Mouse (Mus musculus) hindbrain, embryonic 15.5 days (tissue): ENCODE data around the gene Slc22a4. TPM values are rescaled to one million over a fixed set of nuclear protein-coding genes. Genes with fewer than 3 reads are reported as not detected.
"Not testable (repeated sequence)": the region's sequence is repeated elsewhere in the genome, so short reads cannot be mapped to it uniquely, and the experiment has no call there.

ENCODE experiments used
- ATAC-seq: fragments of 200-750 bp; cut with Nextera tagmentation; 2 replicates; pipeline ENCODE4 v1.8.0; 2017; ENCODE audit warnings: low read depth, moderate number of reproducible peaks, moderate TSS enrichment; ENCODE audit not compliant: low FRiP score
- H3K27ac ChIP-seq: fragments of 300-500 bp; sonication (generic); replicated peaks from 2 replicates; pipeline ENCODE4 v1.5.1; 2015; ENCODE audit warnings: mild to moderate bottlenecking, inconsistent platforms
- H3K27me3 ChIP-seq: fragments of 300-500 bp; sonication (generic); 2 replicates; pipeline ENCODE4 v1.6.1; 2015; ENCODE audit warnings: control low read depth, inconsistent platforms
- H3K36me3 ChIP-seq: fragments of 300-500 bp; sonication (generic); 2 replicates; pipeline ENCODE4 v1.6.1; 2015; ENCODE audit warnings: control low read depth, inconsistent platforms
- H3K4me1 ChIP-seq: fragments of 300-500 bp; sonication (generic); replicated peaks from 2 replicates; pipeline ENCODE4 v1.6.1; 2015; ENCODE audit warnings: control low read depth, inconsistent platforms
- H3K4me2 ChIP-seq: fragments of 300-500 bp; sonication (generic); 2 replicates; pipeline ENCODE4 v1.6.1; 2015; ENCODE audit warnings: moderate library complexity, mild to moderate bottlenecking, inconsistent platforms
- H3K4me3 ChIP-seq: fragments of 300-500 bp; sonication (generic); 2 replicates; pipeline ENCODE4 v1.5.1; 2015; ENCODE audit warnings: mild to moderate bottlenecking, inconsistent platforms
- H3K9ac ChIP-seq: fragments of 300-500 bp; sonication (generic); 2 replicates; pipeline ENCODE4 v1.6.1; 2015; ENCODE audit warnings: inconsistent platforms
- H3K9me3 ChIP-seq: fragments of 300-500 bp; sonication (generic); 2 replicates; pipeline ENCODE4 v1.6.1; 2016; ENCODE audit warnings: control low read depth, inconsistent platforms
- WGBS: fragments of 180-500 bp; shearing (Covaris S2); methylation state at CpG from one replicate; pipeline ENCODE4 v1.1.7; 2015; 5-methylcytosine and 5-hydroxymethylcytosine counted together
- polyA plus RNA-seq: library from polyadenylated mRNA; unstranded; fragments of >200 nt; fragmentation: Nextera tagmentation; extraction: Ambion mirVana; gene quantifications from 2 replicates; pipeline ENCODE4 v1.2.1, GENCODE M21; 2015

The Slc22a4 gene
- polyA plus RNA-seq, 1 experiment from 2014 or later: 4.4 TPM

- 9% methylated on average over 5 of the region's 5 CpGs for WGBS
- Histone ChIP-seq H3K27ac (no peak overlapping the region), H3K36me3 (no peaks in the 10 kb centered on the region), H3K27me3 (no peaks in the 10 kb centered on the region), H3K9ac (0 out of 2 replicates have a peak overlapping the region, but pooled peaks have one; percentile 29), H3K4me2 (no peak overlapping the region), H3K9me3 (no peaks in the 10 kb centered on the region), H3K4me3 (no peak overlapping the region), H3K4me1 (0 out of 2 replicates have a peak, but pooled peaks cover 5% of the 10 kb centered on the region)
- no peak for ATAC-seq
Observed at GRCm38 (mm10) chr11:54002147-54002760, 25.6 kb downstream of the Slc22a4 start.

GRCm38 (mm10) chr11:53997661-53998060 lies 30.2 kb downstream of the Slc22a4 start:
- 83% methylated on average over 2 of the region's 2 CpGs for WGBS
- no peaks in the 10 kb centered on the region for H3K36me3 ChIP-seq
- H3K9ac ChIP-seq: no peak overlapping the region
- no peaks in the 10 kb centered on the region for H3K27me3 ChIP-seq
- no peak overlapping the region for H3K27ac ChIP-seq
- H3K4me3 ChIP-seq: no peak overlapping the region
- H3K4me2 ChIP-seq: no peak overlapping the region
- H3K4me1 ChIP-seq: 0 out of 2 replicates have a peak, but pooled peaks cover 5% of the 10 kb centered on the region
- no peaks in the 10 kb centered on the region for H3K9me3 ChIP-seq
- ATAC-seq: no peak

- H3K4me1 ChIP-seq: no peaks in the 10 kb centered on the region
- no peak overlapping the region for H3K4me2 ChIP-seq
- H3K36me3 ChIP-seq: no peaks in the 10 kb centered on the region
- no peak overlapping the region for H3K9ac ChIP-seq
- H3K27ac ChIP-seq: no peak overlapping the region
- no peaks in the 10 kb centered on the region for H3K9me3 ChIP-seq
- WGBS: 87% methylated on average over 4 of the region's 4 CpGs
- no peak for ATAC-seq
- no peak overlapping the region for H3K4me3 ChIP-seq
- H3K27me3 ChIP-seq: no peaks in the 10 kb centered on the region
Observed at GRCm38 (mm10) chr11:53992264-53992663, 35.6 kb downstream of the Slc22a4 start.

GRCm38 (mm10) chr11:53989232-53989631 lies 38.7 kb downstream of the Slc22a4 start:
- ATAC-seq: no peak
- Histone ChIP-seq H3K4me3 (no peak overlapping the region), H3K9ac (no peak overlapping the region), H3K4me1 (no peaks in the 10 kb centered on the region), H3K27me3 (no peaks in the 10 kb centered on the region), H3K36me3 (no peaks in the 10 kb centered on the region; the same call in 1 of the 2 replicates), H3K9me3 (no peaks in the 10 kb centered on the region), H3K4me2 (no peak overlapping the region), H3K27ac (no peak overlapping the region)
- WGBS: 74% methylated on average over 1 of the region's 1 CpGs

- Histone ChIP-seq H3K9me3 (no peaks in the 10 kb centered on the region), H3K27me3 (no peaks in the 10 kb centered on the region), H3K4me2 (no peak overlapping the region), H3K27ac (no peak overlapping the region), H3K9ac (no peak overlapping the region), H3K4me1 (no peaks in the 10 kb centered on the region), H3K4me3 (no peak overlapping the region), H3K36me3 (no peaks in the 10 kb centered on the region; the same call in 1 of the 2 replicates)
- ATAC-seq: no peak
- 80% methylated on average over 4 of the region's 4 CpGs for WGBS
Observed at GRCm38 (mm10) chr11:53988081-53988480, 39.8 kb downstream of the Slc22a4 start.

GRCm38 (mm10) chr11:53981396-53981795 lies 46.5 kb downstream of the Slc22a4 start:
- WGBS: 86% methylated on average over 4 of the region's 4 CpGs
- Histone ChIP-seq H3K4me1 (peaks cover 17% of the 10 kb centered on the region), H3K4me3 (no peak overlapping the region), H3K9ac (no peak overlapping the region), H3K9me3 (no peaks in the 10 kb centered on the region), H3K27me3 (0 out of 2 replicates have a peak, but pooled peaks cover 4% of the 10 kb centered on the region), H3K36me3 (no peaks in the 10 kb centered on the region; the same call in 1 of the 2 replicates), H3K27ac (no peak overlapping the region), H3K4me2 (no peak overlapping the region)
- no peak for ATAC-seq

- H3K27ac ChIP-seq: peak within 1 kb of the TSS; percentile 35; the same call in 1 of the 2 replicates
- WGBS: 1% methylated on average over 73 of the region's 73 CpGs
- H3K27me3 ChIP-seq: 0 out of 2 replicates have a peak, but pooled peaks cover 4% of the 10 kb centered on the region
- no peaks in the 10 kb centered on the region for H3K9me3 ChIP-seq
- H3K4me1 ChIP-seq: peaks cover 17% of the 10 kb centered on the region
- peak within 1 kb of the TSS; percentile 95 for H3K4me2 ChIP-seq
- ATAC-seq: peak; percentile 96
- peak within 1 kb of the TSS; percentile 67 for H3K4me3 ChIP-seq
- H3K36me3 ChIP-seq: no peaks in the 10 kb centered on the region
- H3K9ac ChIP-seq: peak within 1 kb of the TSS; percentile 54
Observed at GRCm38 (mm10) chr11:53979788-53980621, 47.9 kb downstream of the Slc22a4 start, which contains the start of gene Slc22a21. Gene Slc22a21 (minus strand): TSS chr11:53980332.

GRCm38 (mm10) chr11:53979456-53979787 lies 48.5 kb downstream of the Slc22a4 start:
- not testable (repeated sequence) for H3K9me3 ChIP-seq, H3K36me3 ChIP-seq, H3K27me3 ChIP-seq, ATAC-seq, H3K27ac ChIP-seq
- H3K9ac ChIP-seq: peak overlapping the region; percentile 54
- peak overlapping the region; percentile 67 for H3K4me3 ChIP-seq
- peak overlapping the region; percentile 95 for H3K4me2 ChIP-seq
- WGBS: under 1% methylated on average over 23 of the region's 23 CpGs
- H3K4me1 ChIP-seq: peaks cover 17% of the 10 kb centered on the region

GRCm38 (mm10) chr11:53977672-53978071 lies 50.2 kb downstream of the Slc22a4 start:
- Histone ChIP-seq H3K4me3 (no peak overlapping the region), H3K27ac (no peak overlapping the region), H3K27me3 (0 out of 2 replicates have a peak, but pooled peaks cover 4% of the 10 kb centered on the region), H3K4me2 (no peak overlapping the region), H3K9me3 (no peaks in the 10 kb centered on the region), H3K4me1 (peaks cover 17% of the 10 kb centered on the region), H3K36me3 (no peaks in the 10 kb centered on the region), H3K9ac (no peak overlapping the region)
- 87% methylated on average over 3 of the region's 3 CpGs for WGBS
- no peak for ATAC-seq

- H3K4me3 ChIP-seq: no peak overlapping the region
Observed at GRCm38 (mm10) chr11:53975559-53975958, 52.3 kb downstream of the Slc22a4 start.

GRCm38 (mm10) chr11:53958984-53959383 lies 68.9 kb downstream of the Slc22a4 start:
- no peaks in the 10 kb centered on the region for H3K36me3 ChIP-seq
- H3K27ac ChIP-seq: no peak overlapping the region
- no peak overlapping the region for H3K4me3 ChIP-seq
- H3K27me3 ChIP-seq: no peaks in the 10 kb centered on the region
- H3K4me2 ChIP-seq: no peak overlapping the region
- ATAC-seq: no peak
- no peak overlapping the region for H3K9ac ChIP-seq
- 41% methylated on average over 3 of the region's 3 CpGs for WGBS
- no peaks in the 10 kb centered on the region for H3K9me3 ChIP-seq
- no peaks in the 10 kb centered on the region for H3K4me1 ChIP-seq

More at GRCm38 (mm10) chr11:53975559-53975958, 52.3 kb downstream of the Slc22a4 start:
- Histone ChIP-seq H3K4me2 (no peak overlapping the region), H3K9me3 (no peaks in the 10 kb centered on the region), H3K36me3 (no peaks in the 10 kb centered on the region), H3K4me1 (peaks cover 17% of the 10 kb centered on the region), H3K27me3 (0 out of 2 replicates have a peak, but pooled peaks cover 4% of the 10 kb centered on the region), H3K27ac (no peak overlapping the region), H3K9ac (no peak overlapping the region)
- ATAC-seq: no peak

GRCm38 (mm10) chr11:53958176-53958575 lies 69.7 kb downstream of the Slc22a4 start:
- H3K4me2 ChIP-seq, H3K4me3 ChIP-seq, H3K27ac ChIP-seq, H3K9me3 ChIP-seq, H3K27me3 ChIP-seq, H3K4me1 ChIP-seq, H3K9ac ChIP-seq, H3K36me3 ChIP-seq, ATAC-seq: not testable (repeated sequence)
- WGBS: 43% methylated on average over 4 of the region's 4 CpGs
